In the genomic region with DNA sequence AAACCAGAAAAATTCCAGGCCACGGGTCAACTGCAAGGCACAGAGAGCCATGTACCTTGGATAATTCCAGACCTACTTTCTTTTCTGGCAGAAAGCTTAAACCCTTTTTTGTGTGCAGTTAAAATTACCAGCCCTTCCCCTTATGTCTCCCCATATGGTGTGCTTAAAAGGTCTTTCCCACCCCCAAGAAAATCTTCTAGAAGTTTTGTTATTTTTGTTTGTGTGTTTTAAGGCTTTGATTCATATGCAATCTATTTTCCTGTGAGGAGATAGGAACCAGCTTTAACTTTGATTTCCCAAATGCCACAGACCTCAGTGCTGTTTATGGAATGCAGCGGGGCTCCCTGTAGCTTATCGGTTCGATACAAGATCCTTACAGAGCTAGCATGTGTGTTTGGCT, we compare ENCODE assay signal across 25 mouse cellular contexts. TPM values are rescaled to one million over a fixed set of nuclear protein-coding genes. Genes with fewer than 3 reads are reported as not detected.
"Had no signal": no experiment of that assay in that cellular context is flagged by ENCODE, and none has a peak within 500 bp of the region (broad histone marks: within the 10 kb centered on the region; RNA-seq: fewer than 3 reads in every experiment).

No protein-coding gene starts in this region.

- H3K4me1 ChIP-seq: limb, embryonic 13.5 days; liver, embryonic 12.5 days; liver, embryonic 15.5 days; megakaryocyte, embryonic 14.5 days had no signal

- DNase-seq: kidney, adult 8-10 months; kidney, postnatal 14 days; kidney, postnatal 4 days; liver; lung, adult 2 months; lung, postnatal 36 days; retina, postnatal 1 day; thymus, postnatal 25 days had no signal

- H3K4me3 ChIP-seq: kidney, embryonic 15.5 days; limb, embryonic 10.5 days; limb, embryonic 13.5 days; liver, embryonic 12.5 days; liver, embryonic 15.5 days; megakaryocyte, embryonic 14.5 days; midbrain, embryonic 10.5 days; midbrain, embryonic 13.5 days; myocyte; neural tube, embryonic 13.5 days had no signal

- ATAC-seq: intestine, postnatal 0 days; liver, embryonic 12.5 days; lung, postnatal 0 days; midbrain, embryonic 13.5 days; midbrain, embryonic 16.5 days had no signal

- H3K27ac ChIP-seq: kidney, embryonic 15.5 days; limb, embryonic 10.5 days; limb, embryonic 13.5 days; liver, embryonic 12.5 days; liver, embryonic 15.5 days; midbrain, embryonic 10.5 days; midbrain, embryonic 13.5 days; neural tube, embryonic 13.5 days; stomach, postnatal 0 days had no signal

RNA-seq across cellular contexts. Expression of a gene that starts 53.2 kb away (rescaled TPM):
- total RNA-seq: monocyte, adult 5-6 weeks; neutrophil, adult 5-6 weeks had no signal
- polyA plus RNA-seq: limb, embryonic 13.5 days; liver, embryonic 12.5 days; liver, embryonic 15.5 days; myocyte; thymus, postnatal 0 days had no signal
